Mouse (Mus musculus): ENCODE results near the gene Cep112. TPM values are rescaled to one million over a fixed set of nuclear protein-coding genes. Genes with fewer than 3 reads are reported as not detected.

Cep112 gene
- polyA plus RNA-seq, 1 experiment from 2014 or later: 10.0 TPM

DNA sequence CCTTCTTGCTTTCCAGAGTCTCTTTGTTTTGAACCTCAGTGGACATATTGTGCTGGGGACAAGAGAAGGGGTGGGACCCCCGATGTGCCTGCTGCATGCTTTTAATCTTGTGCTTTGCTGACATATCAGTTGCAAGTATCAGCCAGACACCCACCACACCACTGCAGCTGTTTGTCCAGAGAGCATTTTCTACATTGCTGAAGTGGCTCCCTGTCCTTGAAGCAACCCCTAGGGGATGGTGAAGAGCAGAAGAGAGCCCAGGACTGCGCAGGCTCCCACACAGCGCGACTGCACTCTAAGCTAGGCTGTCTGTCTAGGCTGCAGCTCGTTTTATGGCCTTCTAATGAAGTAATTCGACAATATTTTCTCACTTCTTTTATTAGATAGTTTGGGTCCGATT is 397.3 kb downstream of the Cep112 start:
- no peak overlapping the region for H3K9ac ChIP-seq (ENCODE audit: low read length)
- no peaks in the 10 kb centered on the region for H3K9me3 ChIP-seq (ENCODE audit: control insufficient read depth, low read length)
- H3K36me3 ChIP-seq (ENCODE audit: control insufficient read depth, insufficient read depth, low read length): no peaks in the 10 kb centered on the region
- ATAC-seq (ENCODE audit: insufficient read depth, low FRiP score, low TSS enrichment) (no peak), DNase-seq (ENCODE audit: low spot score) (no peak)
- 72% methylated on average over 7 of the region's 7 CpGs for WGBS
- no peak overlapping the region for H3K4me3 ChIP-seq (ENCODE audit: low read depth, low read length)
- no peaks in the 10 kb centered on the region for H3K27me3 ChIP-seq (ENCODE audit: control insufficient read depth, insufficient read depth, low read length)
- no peak overlapping the region for H3K27ac ChIP-seq (ENCODE audit: low read depth, low read length)
- H3K4me2 ChIP-seq (ENCODE audit: low read depth): no peak overlapping the region
- no peaks in the 10 kb centered on the region; the same call in 1 of the 2 replicates for H3K4me1 ChIP-seq (ENCODE audit: control insufficient read depth, insufficient read depth, low read length)

DNA sequence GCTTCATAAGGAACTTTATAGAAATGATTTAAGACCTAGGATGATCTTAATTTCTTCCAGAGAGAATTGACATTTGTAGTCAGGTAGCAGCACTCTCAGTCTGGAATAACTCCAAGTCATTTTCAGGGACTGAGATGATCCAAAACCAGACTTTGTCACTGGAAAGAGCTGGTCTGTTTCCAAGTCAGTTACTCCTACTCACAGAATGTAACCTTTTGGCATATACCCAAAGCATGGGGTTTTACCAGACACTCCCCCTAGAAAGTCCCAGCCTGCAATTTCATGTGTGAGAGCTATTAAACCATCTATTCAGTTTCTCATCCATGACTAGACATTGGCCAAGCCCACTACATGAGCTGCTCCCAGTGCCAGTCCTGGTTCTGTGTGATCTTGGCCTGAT is 402.3 kb downstream of the Cep112 start:
- Histone ChIP-seq H3K4me3 (ENCODE audit: low read depth, low read length) (no peak overlapping the region), H3K9ac (ENCODE audit: low read length) (no peak overlapping the region), H3K4me1 (ENCODE audit: control insufficient read depth, insufficient read depth, low read length) (no peaks in the 10 kb centered on the region; the same call in 1 of the 2 replicates)

DNA sequence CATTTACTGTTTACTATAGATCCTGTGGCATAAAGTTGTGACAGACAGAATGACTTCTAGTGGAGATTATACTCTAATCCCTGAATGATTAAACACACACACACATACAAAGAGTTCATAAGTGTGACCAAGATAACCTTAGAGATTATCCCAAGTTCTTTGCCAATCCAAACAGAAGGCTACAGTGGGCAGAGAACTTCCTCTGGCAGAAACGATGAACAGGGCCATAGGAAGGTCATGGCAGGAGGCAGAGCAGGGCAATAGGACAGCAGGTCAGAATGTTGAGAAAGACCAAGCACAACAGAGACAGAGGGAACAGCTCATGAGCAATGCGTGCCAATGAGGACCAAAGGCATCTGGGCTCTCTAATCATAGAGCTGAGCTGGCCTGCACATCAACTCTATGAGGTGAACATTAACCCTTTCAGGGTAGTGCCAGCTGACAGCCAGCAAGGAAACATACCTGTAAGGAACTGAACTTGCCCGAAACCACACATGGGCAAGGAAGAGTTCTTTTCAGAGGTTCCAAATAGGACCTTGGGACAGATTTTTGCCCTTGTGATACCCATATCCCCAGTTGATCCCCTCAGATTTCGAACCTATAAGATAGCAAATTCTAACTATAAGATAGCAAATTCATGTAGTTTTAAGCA is 403.5 kb downstream of the Cep112 start:
- no peaks in the 10 kb centered on the region for H3K36me3 ChIP-seq (ENCODE audit: control insufficient read depth, insufficient read depth, low read length)
- 77% methylated on average over 4 of the region's 4 CpGs for WGBS

More for the DNA sequence above, 402.3 kb downstream of the Cep112 start:
- H3K27me3 ChIP-seq (ENCODE audit: control insufficient read depth, insufficient read depth, low read length): no peaks in the 10 kb centered on the region
- ATAC-seq (ENCODE audit: insufficient read depth, low FRiP score, low TSS enrichment) (no peak), DNase-seq (ENCODE audit: low spot score) (no peak)
- no peaks in the 10 kb centered on the region for H3K9me3 ChIP-seq (ENCODE audit: control insufficient read depth, low read length)
- H3K36me3 ChIP-seq (ENCODE audit: control insufficient read depth, insufficient read depth, low read length): no peaks in the 10 kb centered on the region
- H3K4me2 ChIP-seq (ENCODE audit: low read depth): no peak overlapping the region
- no peak overlapping the region for H3K27ac ChIP-seq (ENCODE audit: low read depth, low read length)

DNA sequence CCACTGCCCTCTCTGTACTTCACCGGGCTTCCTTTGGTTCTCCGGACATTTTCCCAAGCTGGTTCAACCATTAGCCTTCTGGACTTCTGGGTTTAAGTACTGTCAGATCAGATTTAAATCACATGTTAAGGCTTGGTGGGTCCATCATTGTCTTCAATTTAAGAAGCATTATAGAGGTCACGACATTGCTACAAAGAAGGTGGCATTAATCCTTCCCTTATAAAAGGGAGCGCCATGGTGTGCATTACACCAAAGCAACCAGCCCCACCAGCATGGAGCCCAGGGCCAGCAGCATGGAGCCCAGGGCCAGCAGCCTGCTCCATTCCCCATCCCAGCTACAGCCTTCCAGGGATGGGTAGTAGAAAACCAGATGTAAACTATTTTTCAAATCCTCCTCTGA is 411.7 kb downstream of the Cep112 start:
- DNase-seq (ENCODE audit: low spot score): no peak
- no peaks in the 10 kb centered on the region for H3K9me3 ChIP-seq (ENCODE audit: control insufficient read depth, low read length)
- H3K4me1 ChIP-seq (ENCODE audit: control insufficient read depth, insufficient read depth, low read length): peaks cover 4% of the 10 kb centered on the region
- H3K9ac ChIP-seq (ENCODE audit: low read length): no peak overlapping the region
- WGBS: 59% methylated on average over 4 of the region's 4 CpGs
- H3K27ac ChIP-seq (ENCODE audit: low read depth, low read length): no peak overlapping the region
- no peak for ATAC-seq (ENCODE audit: insufficient read depth, low FRiP score, low TSS enrichment)
- no peaks in the 10 kb centered on the region for H3K36me3 ChIP-seq (ENCODE audit: control insufficient read depth, insufficient read depth, low read length)
- no peaks in the 10 kb centered on the region for H3K27me3 ChIP-seq (ENCODE audit: control insufficient read depth, insufficient read depth, low read length)
- no peak overlapping the region for H3K4me2 ChIP-seq (ENCODE audit: low read depth)
- H3K4me3 ChIP-seq (ENCODE audit: low read depth, low read length): no peak overlapping the region

More for the DNA sequence above, 403.5 kb downstream of the Cep112 start:
- no peaks in the 10 kb centered on the region for H3K9me3 ChIP-seq (ENCODE audit: control insufficient read depth, low read length)
- no peak overlapping the region for H3K4me2 ChIP-seq (ENCODE audit: low read depth)
- H3K27ac ChIP-seq (ENCODE audit: low read depth, low read length): no peak overlapping the region
- H3K27me3 ChIP-seq (ENCODE audit: control insufficient read depth, insufficient read depth, low read length): no peaks in the 10 kb centered on the region
- DNase-seq (ENCODE audit: low spot score) (no peak), ATAC-seq (ENCODE audit: insufficient read depth, low FRiP score, low TSS enrichment) (no peak)
- no peak overlapping the region for H3K4me3 ChIP-seq (ENCODE audit: low read depth, low read length)
- no peak overlapping the region for H3K9ac ChIP-seq (ENCODE audit: low read length)
- H3K4me1 ChIP-seq (ENCODE audit: control insufficient read depth, insufficient read depth, low read length): no peaks in the 10 kb centered on the region

DNA sequence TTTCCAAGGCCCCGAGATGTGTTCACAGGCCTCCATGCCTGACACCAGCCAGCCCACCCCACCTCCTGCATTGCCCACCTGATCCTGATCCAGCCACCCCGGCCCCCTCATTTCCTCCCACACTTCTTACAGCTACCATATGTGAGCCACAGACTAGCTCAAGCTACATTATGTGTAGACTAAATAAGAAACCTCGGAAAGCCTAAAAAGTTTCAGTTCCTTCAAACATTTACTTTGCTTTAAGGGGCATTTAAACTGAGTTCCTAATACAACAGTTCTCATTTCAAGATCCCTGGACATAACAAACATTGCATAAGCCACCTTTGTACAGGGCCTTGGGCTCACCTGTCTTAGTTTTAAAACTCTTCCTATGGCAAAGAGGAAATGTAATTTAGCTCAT is 415.2 kb downstream of the Cep112 start:
- Histone ChIP-seq H3K27me3 (ENCODE audit: control insufficient read depth, insufficient read depth, low read length) (no peaks in the 10 kb centered on the region), H3K9ac (ENCODE audit: low read length) (no peak overlapping the region), H3K27ac (ENCODE audit: low read depth, low read length) (no peak overlapping the region), H3K36me3 (ENCODE audit: control insufficient read depth, insufficient read depth, low read length) (no peaks in the 10 kb centered on the region), H3K4me2 (ENCODE audit: low read depth) (no peak overlapping the region), H3K9me3 (ENCODE audit: control insufficient read depth, low read length) (no peaks in the 10 kb centered on the region), H3K4me3 (ENCODE audit: low read depth, low read length) (no peak overlapping the region), H3K4me1 (ENCODE audit: control insufficient read depth, insufficient read depth, low read length) (peaks cover 4% of the 10 kb centered on the region)
- DNase-seq (ENCODE audit: low spot score): no peak
- ATAC-seq (ENCODE audit: insufficient read depth, low FRiP score, low TSS enrichment): no peak
- 89% methylated on average over 3 of the region's 3 CpGs for WGBS

DNA sequence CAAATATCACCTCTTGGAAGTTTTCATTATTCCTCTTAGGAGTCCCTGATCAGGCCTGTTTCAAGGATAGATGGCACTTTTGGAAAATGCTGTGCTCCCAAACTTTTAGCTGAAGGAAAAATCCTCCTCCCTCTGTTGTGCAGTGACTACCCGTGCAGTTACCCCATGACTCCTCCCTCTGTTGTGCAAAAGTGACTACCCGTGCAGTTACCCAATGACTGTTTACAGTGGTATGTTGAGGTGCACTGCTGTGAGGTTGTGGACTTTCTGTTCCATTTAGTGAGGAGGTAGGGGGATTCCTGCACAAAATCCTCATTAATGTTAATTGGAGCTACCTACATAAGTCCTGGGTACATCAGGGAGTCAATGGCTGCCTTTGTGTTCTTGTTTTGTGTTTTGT is 417.8 kb downstream of the Cep112 start:
- WGBS: 74% methylated on average over 2 of the region's 2 CpGs

DNA sequence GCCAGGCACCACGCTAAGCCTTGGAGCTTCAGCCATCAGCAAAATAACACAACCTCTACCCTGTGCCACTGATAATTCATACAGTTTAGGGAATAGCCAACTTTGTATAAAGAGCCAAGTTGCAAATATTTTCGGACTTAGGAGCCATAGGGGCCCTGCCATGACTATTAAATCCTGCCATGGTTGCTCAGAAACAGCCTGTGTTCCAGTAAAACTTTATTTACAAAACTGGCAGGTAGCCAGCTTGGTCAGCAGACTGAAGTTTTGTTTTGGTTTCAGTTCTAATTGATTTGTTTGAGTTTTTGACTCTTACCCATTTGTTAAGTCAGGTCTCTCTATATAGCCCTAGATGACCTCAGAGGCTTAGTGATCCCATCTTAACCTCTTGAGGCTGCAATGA is 421.0 kb downstream of the Cep112 start:
- 84% methylated on average over 2 of the region's 2 CpGs for WGBS
- no peak for DNase-seq (ENCODE audit: low spot score)

More for the DNA sequence above, 417.8 kb downstream of the Cep112 start:
- Histone ChIP-seq H3K27ac (ENCODE audit: low read depth, low read length) (no peak overlapping the region), H3K9me3 (ENCODE audit: control insufficient read depth, low read length) (no peaks in the 10 kb centered on the region), H3K36me3 (ENCODE audit: control insufficient read depth, insufficient read depth, low read length) (no peaks in the 10 kb centered on the region), H3K4me3 (ENCODE audit: low read depth, low read length) (no peak overlapping the region), H3K27me3 (ENCODE audit: control insufficient read depth, insufficient read depth, low read length) (no peaks in the 10 kb centered on the region), H3K9ac (ENCODE audit: low read length) (no peak overlapping the region), H3K4me2 (ENCODE audit: low read depth) (no peak overlapping the region), H3K4me1 (ENCODE audit: control insufficient read depth, insufficient read depth, low read length) (no peaks in the 10 kb centered on the region)
- no peak for DNase-seq (ENCODE audit: low spot score)
- no peak for ATAC-seq (ENCODE audit: insufficient read depth, low FRiP score, low TSS enrichment)

DNA sequence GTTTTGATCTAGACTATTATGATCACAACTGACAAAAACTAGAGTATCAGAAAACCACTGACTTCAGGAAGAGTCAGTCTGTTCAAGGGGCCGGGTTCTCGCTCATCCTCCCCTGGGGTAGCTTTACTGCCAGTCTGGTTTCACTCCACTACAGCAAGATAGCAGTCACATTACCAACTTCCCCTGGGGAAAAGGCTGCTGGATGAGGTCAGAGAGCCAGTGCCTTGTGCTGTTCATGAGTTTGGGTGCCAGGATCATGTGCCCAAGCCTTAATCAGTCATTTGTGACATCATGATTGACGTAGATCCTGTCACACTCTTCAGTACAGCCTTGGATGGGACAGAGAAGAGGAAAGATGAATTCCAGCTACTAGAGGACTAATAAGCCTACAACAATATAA is 421.5 kb downstream of the Cep112 start:
- Histone ChIP-seq H3K4me1 (ENCODE audit: control insufficient read depth, insufficient read depth, low read length) (no peaks in the 10 kb centered on the region), H3K27ac (ENCODE audit: low read depth, low read length) (no peak overlapping the region), H3K9ac (ENCODE audit: low read length) (no peak overlapping the region), H3K27me3 (ENCODE audit: control insufficient read depth, insufficient read depth, low read length) (no peaks in the 10 kb centered on the region), H3K4me2 (ENCODE audit: low read depth) (no peak overlapping the region), H3K4me3 (ENCODE audit: low read depth, low read length) (no peak overlapping the region), H3K9me3 (ENCODE audit: control insufficient read depth, low read length) (no peaks in the 10 kb centered on the region), H3K36me3 (ENCODE audit: control insufficient read depth, insufficient read depth, low read length) (no peaks in the 10 kb centered on the region)
- 90% methylated on average over 3 of the region's 3 CpGs for WGBS
- DNase-seq (ENCODE audit: low spot score): no peak
- no peak for ATAC-seq (ENCODE audit: insufficient read depth, low FRiP score, low TSS enrichment)

More for the DNA sequence above, 421.0 kb downstream of the Cep112 start:
- no peak overlapping the region for H3K27ac ChIP-seq (ENCODE audit: low read depth, low read length)
- H3K4me3 ChIP-seq (ENCODE audit: low read depth, low read length): no peak overlapping the region
- H3K36me3 ChIP-seq (ENCODE audit: control insufficient read depth, insufficient read depth, low read length): no peaks in the 10 kb centered on the region
- H3K4me2 ChIP-seq (ENCODE audit: low read depth): no peak overlapping the region
- no peaks in the 10 kb centered on the region for H3K4me1 ChIP-seq (ENCODE audit: control insufficient read depth, insufficient read depth, low read length)
- no peaks in the 10 kb centered on the region for H3K27me3 ChIP-seq (ENCODE audit: control insufficient read depth, insufficient read depth, low read length)
- H3K9me3 ChIP-seq (ENCODE audit: control insufficient read depth, low read length): no peaks in the 10 kb centered on the region
- no peak overlapping the region for H3K9ac ChIP-seq (ENCODE audit: low read length)
- no peak for ATAC-seq (ENCODE audit: insufficient read depth, low FRiP score, low TSS enrichment)

DNA sequence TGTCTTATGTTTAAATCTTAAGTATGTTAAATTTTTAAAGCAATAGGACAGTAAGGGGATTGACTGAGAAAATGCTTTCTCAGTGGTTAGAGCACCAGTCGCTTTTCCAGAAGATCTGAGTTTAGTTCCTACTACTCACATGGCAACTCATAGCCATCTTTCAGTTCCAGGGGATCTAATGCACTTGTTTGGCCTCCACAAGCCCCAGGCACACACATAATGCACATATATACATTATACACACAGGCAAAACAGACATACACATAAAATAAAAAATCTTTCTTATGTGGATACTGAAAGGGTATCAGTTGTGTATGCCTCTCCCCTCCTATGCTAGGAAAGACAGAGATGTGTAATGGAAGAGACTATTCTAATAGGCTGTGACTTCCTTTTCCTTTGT is 426.8 kb downstream of the Cep112 start:
- H3K4me3 ChIP-seq (ENCODE audit: low read depth, low read length): no peak overlapping the region
- 89% methylated on average over 1 of the region's 1 CpGs for WGBS
- H3K36me3 ChIP-seq (ENCODE audit: control insufficient read depth, insufficient read depth, low read length): no peaks in the 10 kb centered on the region
- H3K27ac ChIP-seq (ENCODE audit: low read depth, low read length): no peak overlapping the region
- no peak overlapping the region for H3K4me2 ChIP-seq (ENCODE audit: low read depth)
- no peak overlapping the region for H3K9ac ChIP-seq (ENCODE audit: low read length)
- no peak for ATAC-seq (ENCODE audit: insufficient read depth, low FRiP score, low TSS enrichment)
- H3K9me3 ChIP-seq (ENCODE audit: control insufficient read depth, low read length): no peaks in the 10 kb centered on the region
- H3K4me1 ChIP-seq (ENCODE audit: control insufficient read depth, insufficient read depth, low read length): no peaks in the 10 kb centered on the region
- no peaks in the 10 kb centered on the region for H3K27me3 ChIP-seq (ENCODE audit: control insufficient read depth, insufficient read depth, low read length)
- DNase-seq (ENCODE audit: low spot score): no peak
